Mouse (Mus musculus) lung, postnatal 0 days (tissue): ENCODE measurements around the gene Ndrg2.

Experiments
- CTCF ChIP-seq: IDR thresholded peaks from 2 replicates; pipeline ENCODE4 v1.5.1; 2016; ENCODE audit warnings: antibody characterized with exemption, mild to moderate bottlenecking
- EP300 ChIP-seq: IDR thresholded peaks from 2 replicates; pipeline ENCODE4 v1.6.1; 2016; ENCODE audit warnings: antibody characterized with exemption, mild to moderate bottlenecking, control low read depth

DNA sequence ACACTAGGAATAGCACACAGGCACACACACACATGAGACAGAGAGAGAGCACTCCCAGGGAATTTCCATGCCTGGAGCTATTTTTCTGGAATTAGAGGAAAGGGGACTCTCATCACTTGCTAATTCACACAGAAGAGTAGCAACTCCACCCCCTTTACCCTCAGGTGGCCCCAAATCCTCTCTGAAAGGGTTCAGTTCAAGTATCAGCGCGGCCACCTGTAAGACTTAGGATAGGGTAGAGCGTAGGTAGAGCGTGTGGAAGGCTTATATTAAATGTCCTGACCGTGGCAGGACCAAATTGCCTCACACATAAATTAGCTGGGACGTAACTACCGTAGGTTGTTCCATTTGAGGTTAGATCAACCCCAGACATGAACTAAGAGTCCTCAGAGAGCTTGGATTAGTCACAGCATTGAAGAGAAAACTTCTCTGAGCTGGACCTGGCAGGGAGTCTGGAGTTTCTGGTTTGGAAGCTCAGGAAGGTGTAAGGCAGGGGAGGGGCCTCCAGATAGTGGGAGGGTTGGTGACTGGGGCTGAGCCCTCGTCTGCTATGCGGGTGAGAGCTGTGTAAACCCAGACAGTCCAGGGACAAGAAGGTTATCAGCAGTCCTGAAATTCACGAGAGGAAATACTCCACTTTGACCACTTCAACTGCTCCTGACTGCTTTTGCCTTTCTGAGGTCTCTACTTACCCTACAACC is 20.7 kb downstream of the Ndrg2 start:
- TF ChIP-seq CTCF (no peak), EP300 (peak; percentile 67; the same call in 1 of the 2 replicates)
